Mouse (Mus musculus) lung, adult 2 months (tissue): ENCODE results near the gene Mlycd.

Experiments used
- CTCF ChIP-seq: fragments of 200-500 bp; IDR thresholded peaks from 2 replicates; pipeline ENCODE4 v1.5.1; 2011; ENCODE audit warnings: mild to moderate bottlenecking, low read length, control low read depth; ENCODE audit not compliant: insufficient read depth
- POLR2A ChIP-seq: fragments of 200-500 bp; IDR thresholded peaks from 2 replicates; pipeline ENCODE4 v1.6.1; 2011; ENCODE audit warnings: low read depth, mild to moderate bottlenecking, control low read depth, low read length, borderline replicate concordance; ENCODE audit errors: extremely low read depth

GRCm38 (mm10) chr8:119424199-119424733, 29.6 kb downstream of the Mlycd start:
- TF ChIP-seq CTCF, result no peak
- TF ChIP-seq POLR2A, result no peak
